Mouse (Mus musculus): Measurements from ENCODE around the gene Iqgap1. TPM values are rescaled to one million over a fixed set of nuclear protein-coding genes. Genes with fewer than 3 reads are reported as not detected.

Iqgap1 gene
- total and polyA plus RNA-seq, 3 experiments, result 33.5 to 35.8 (median 34.8) TPM

DNA sequence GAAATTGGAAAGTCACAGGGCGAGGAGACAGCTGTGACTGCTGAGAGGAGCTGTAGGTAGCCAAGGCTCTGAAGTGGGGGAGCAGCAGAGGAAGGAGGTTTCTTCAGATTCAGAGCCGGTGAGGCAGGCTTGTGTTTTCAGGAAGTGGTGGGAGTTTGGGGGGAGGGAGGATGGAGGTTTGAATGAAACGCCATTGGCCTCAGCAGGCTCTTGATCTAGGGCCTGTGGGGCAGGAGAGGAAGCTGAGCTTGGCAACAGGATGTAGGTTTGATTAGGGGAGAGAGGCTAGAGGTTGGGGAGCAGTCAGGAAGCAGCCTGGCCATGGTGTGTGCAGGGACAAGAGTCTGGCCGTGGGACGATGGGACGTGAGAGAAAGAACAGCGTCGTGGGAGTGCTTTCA, 39.1 kb upstream of the Iqgap1 start:
- H3K9ac ChIP-seq (ENCODE audit: low read depth, low read length), result no peak overlapping the region; the same call in 1 of the 2 replicates
- H3K4me3 ChIP-seq, result no peak overlapping the region
- DNase-seq, result peak; percentile 25 to 31
- H3K36me3 ChIP-seq (ENCODE audit: control insufficient read depth, insufficient read depth, low read length), result peaks cover 2% of the 10 kb centered on the region; the same call in 1 of the 2 replicates
- H3K4me1 ChIP-seq (ENCODE audit: control insufficient read depth, insufficient read depth, low read length), result peaks cover 13% of the 10 kb centered on the region
- intact Hi-C loops (cut with DNase I), result loop anchor here (5.0 kb wide), 1 partner anchor 127 kb away; the partner anchor contains the start of gene Zfp592
- H3K79me2 ChIP-seq (replicated peaks; ENCODE audit: control insufficient read depth, insufficient read depth, low read length), result 0 out of 2 replicates have a peak, but pooled peaks cover 1% of the 10 kb centered on the region
- H3K27ac ChIP-seq, result peak overlapping the region; percentile 57
- WGBS, result 23% methylated on average over 8 of the region's 8 CpGs
- no peaks in the 10 kb centered on the region for H3K27me3 ChIP-seq (ENCODE audit: control insufficient read depth, insufficient read depth, low read length)
- no peak for TF ChIP-seq CTCF (IDR thresholded peaks at IDR 0.05)
- no peak for TF ChIP-seq POLR2A (IDR thresholded peaks at IDR 0.05; ENCODE audit: insufficient read depth, low read depth, low read length)
- TF ChIP-seq EP300 (IDR thresholded peaks at IDR 0.05; ENCODE audit: insufficient read depth, low read depth, low read length), result no peak

DNA sequence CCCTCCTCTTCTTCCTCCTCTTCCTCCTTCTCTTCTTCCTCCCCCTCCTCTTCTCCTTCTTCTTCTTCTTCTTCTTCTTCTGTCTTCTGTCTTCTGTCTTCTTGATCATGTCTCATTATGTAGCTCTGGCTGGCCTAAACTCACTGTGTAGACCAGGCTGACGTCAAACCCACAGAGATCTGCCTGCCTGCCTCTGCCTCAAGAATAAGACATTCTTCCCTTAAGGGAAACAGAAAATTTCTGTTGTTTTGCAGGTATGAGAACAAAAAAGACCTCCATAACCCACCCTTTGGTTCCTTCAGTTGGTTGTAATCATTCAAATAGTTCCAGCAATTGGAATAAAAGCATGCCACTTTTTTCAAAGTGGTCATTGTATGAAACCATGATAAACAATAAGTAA, 38.4 kb upstream of the Iqgap1 start:
- peaks cover 2% of the 10 kb centered on the region; the same call in 1 of the 2 replicates for H3K36me3 ChIP-seq (ENCODE audit: control insufficient read depth, insufficient read depth, low read length)
- no peak for DNase-seq
- H3K4me3 ChIP-seq, result no peak overlapping the region
- intact Hi-C loops (cut with DNase I), result loop anchor here (5.0 kb wide), 1 partner anchor 128 kb away; the partner anchor contains the start of gene Zfp592
- H3K9ac ChIP-seq (ENCODE audit: low read depth, low read length), result no peak overlapping the region
- H3K27ac ChIP-seq, result peak overlapping the region; percentile 57; the same call in 1 of the 2 replicates
- TF ChIP-seq EP300 (IDR thresholded peaks at IDR 0.05; ENCODE audit: insufficient read depth, low read depth, low read length), result no peak
- no peak for TF ChIP-seq CTCF (IDR thresholded peaks at IDR 0.05)
- no peak for TF ChIP-seq POLR2A (IDR thresholded peaks at IDR 0.05; ENCODE audit: insufficient read depth, low read depth, low read length)
- 0 out of 2 replicates have a peak, but pooled peaks cover 1% of the 10 kb centered on the region for H3K79me2 ChIP-seq (replicated peaks; ENCODE audit: control insufficient read depth, insufficient read depth, low read length)
- no peaks in the 10 kb centered on the region for H3K27me3 ChIP-seq (ENCODE audit: control insufficient read depth, insufficient read depth, low read length)
- H3K4me1 ChIP-seq (ENCODE audit: control insufficient read depth, insufficient read depth, low read length), result peaks cover 13% of the 10 kb centered on the region
- WGBS, result 41% methylated on average over 1 of the region's 1 CpGs

DNA sequence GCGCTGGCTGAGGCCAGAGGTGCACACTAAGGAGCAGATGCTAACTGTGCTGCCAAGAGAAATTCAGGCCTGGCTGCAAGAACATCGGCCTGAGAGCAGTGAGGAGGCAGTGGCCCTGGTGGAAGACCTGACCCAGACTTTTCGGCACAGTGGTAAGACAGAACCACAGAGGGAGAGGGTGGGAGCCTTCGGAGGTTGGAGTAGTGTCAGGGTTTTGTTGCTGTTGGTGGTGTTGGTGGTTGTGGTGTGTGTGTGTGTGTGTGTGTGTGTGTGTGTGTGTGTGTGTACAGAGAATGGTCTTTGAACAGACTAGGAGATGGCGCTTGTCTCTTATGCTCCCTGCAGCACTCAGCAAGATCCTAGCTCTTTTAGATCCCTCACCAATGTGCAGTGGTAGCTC, 37.7 kb upstream of the Iqgap1 start:
- TF ChIP-seq EP300 (IDR thresholded peaks at IDR 0.05; ENCODE audit: insufficient read depth, low read depth, low read length) (no peak), CTCF (IDR thresholded peaks at IDR 0.05) (no peak), POLR2A (IDR thresholded peaks at IDR 0.05; ENCODE audit: insufficient read depth, low read depth, low read length) (no peak)
- Histone ChIP-seq H3K9ac (ENCODE audit: low read depth, low read length) (peak overlapping the region; percentile 43; the same call in 1 of the 2 replicates), H3K4me1 (ENCODE audit: control insufficient read depth, insufficient read depth, low read length) (peaks cover 13% of the 10 kb centered on the region)

DNA sequence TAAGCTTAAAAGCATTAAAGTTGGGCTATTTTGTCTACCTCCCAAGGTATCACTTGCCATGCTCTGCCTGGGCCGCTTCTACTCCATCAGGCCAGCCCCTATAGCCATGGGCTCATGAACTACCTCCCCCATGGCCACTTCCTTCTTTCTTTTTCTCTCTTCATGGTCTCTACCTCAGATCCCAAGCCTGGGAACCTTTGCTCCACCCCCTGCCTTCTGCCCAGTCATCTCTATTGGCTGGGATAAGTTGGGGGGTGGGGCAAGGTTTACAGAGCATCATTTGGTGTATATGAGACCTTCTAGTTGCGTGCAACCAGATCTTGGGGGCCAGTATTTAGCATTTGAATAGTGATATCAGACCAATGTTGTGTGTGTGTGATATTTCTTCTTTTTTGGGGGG, 36.7 kb upstream of the Iqgap1 start:
- peaks cover 13% of the 10 kb centered on the region for H3K4me1 ChIP-seq (ENCODE audit: control insufficient read depth, insufficient read depth, low read length)
- WGBS, result 87% methylated on average over 2 of the region's 2 CpGs

More for the DNA sequence above, 37.7 kb upstream of the Iqgap1 start:
- Histone ChIP-seq H3K4me3 (no peak overlapping the region), H3K27me3 (ENCODE audit: control insufficient read depth, insufficient read depth, low read length) (no peaks in the 10 kb centered on the region), H3K79me2 (replicated peaks; ENCODE audit: control insufficient read depth, insufficient read depth, low read length) (0 out of 2 replicates have a peak, but pooled peaks cover 1% of the 10 kb centered on the region), H3K27ac (no peak overlapping the region; the same call in 1 of the 2 replicates), H3K36me3 (ENCODE audit: control insufficient read depth, insufficient read depth, low read length) (peaks cover 2% of the 10 kb centered on the region; the same call in 1 of the 2 replicates)
- peak in 1 of 2 experiments; percentile 24 for DNase-seq
- WGBS, result 55% methylated on average over 5 of the region's 5 CpGs
- intact Hi-C loops (cut with DNase I), result loop anchor here (5.0 kb wide), 1 partner anchor 129 kb away; the partner anchor contains the start of gene Zfp592

DNA sequence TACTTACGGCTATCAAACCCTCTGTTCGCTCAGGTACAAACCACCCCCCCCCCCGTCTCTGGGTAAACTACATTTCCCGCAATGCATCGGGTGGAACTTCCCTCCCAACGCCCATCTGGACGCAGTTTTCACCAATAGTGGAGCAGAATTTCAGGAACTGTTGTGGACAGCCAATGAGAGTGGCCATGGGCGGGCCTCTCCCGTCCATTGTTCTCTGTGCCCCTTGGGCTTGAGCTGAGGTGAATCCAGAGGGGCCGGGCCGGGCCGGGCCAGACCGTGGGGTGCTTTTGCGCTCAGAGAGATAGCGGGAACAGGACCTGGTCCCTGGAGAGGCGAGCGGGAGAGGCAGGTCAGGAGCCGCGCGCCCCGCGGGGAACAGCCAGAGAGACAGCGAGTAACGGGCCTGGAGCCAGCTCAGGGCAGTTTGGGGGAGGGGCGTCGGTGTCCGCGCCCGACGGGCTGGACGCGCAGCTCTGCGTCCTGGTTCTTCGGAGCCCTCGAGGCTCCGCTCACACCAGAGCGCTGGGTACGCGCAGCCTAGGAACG, 35.0 kb upstream of the Iqgap1 start, which contains the start of gene Zscan2:
TSS of gene Zscan2 (plus strand) at position 192 of the 546 bp plus-strand sequence.
- H3K79me2 ChIP-seq (replicated peaks; ENCODE audit: control insufficient read depth, insufficient read depth, low read length), result 0 out of 2 replicates have a peak, but pooled peaks cover 1% of the 10 kb centered on the region
- DNase-seq, result peak; percentile 90 to 94
- H3K27me3 ChIP-seq (ENCODE audit: control insufficient read depth, insufficient read depth, low read length), result no peaks in the 10 kb centered on the region
- TF ChIP-seq POLR2A (IDR thresholded peaks at IDR 0.05; ENCODE audit: insufficient read depth, low read depth, low read length) (peak; percentile 70), EP300 (IDR thresholded peaks at IDR 0.05; ENCODE audit: insufficient read depth, low read depth, low read length) (no peak), CTCF (IDR thresholded peaks at IDR 0.05) (no peak)
- peak within 1 kb of the TSS; percentile 93 for H3K9ac ChIP-seq (ENCODE audit: low read depth, low read length)
- intact Hi-C loops (cut with DNase I), result loop anchor here (5.0 kb wide), 1 partner anchor 131 kb away; the partner anchor contains the start of gene Zfp592
- H3K4me1 ChIP-seq (ENCODE audit: control insufficient read depth, insufficient read depth, low read length), result peaks cover 13% of the 10 kb centered on the region
- H3K36me3 ChIP-seq (ENCODE audit: control insufficient read depth, insufficient read depth, low read length), result peaks cover 2% of the 10 kb centered on the region; the same call in 1 of the 2 replicates
- peak within 1 kb of the TSS; percentile 100 for H3K4me3 ChIP-seq
- peak within 1 kb of the TSS; percentile 91 for H3K27ac ChIP-seq
- WGBS, result under 1% methylated on average over 40 of the region's 40 CpGs

More for the DNA sequence above, 36.7 kb upstream of the Iqgap1 start:
- no peak overlapping the region for H3K27ac ChIP-seq
- intact Hi-C loops (cut with DNase I), result loop anchor here (5.0 kb wide), 1 partner anchor 130 kb away; the partner anchor contains the start of gene Zfp592
- no peaks in the 10 kb centered on the region for H3K27me3 ChIP-seq (ENCODE audit: control insufficient read depth, insufficient read depth, low read length)
- no peak for DNase-seq
- 0 out of 2 replicates have a peak, but pooled peaks cover 1% of the 10 kb centered on the region for H3K79me2 ChIP-seq (replicated peaks; ENCODE audit: control insufficient read depth, insufficient read depth, low read length)
- no peak for TF ChIP-seq CTCF (IDR thresholded peaks at IDR 0.05)
- TF ChIP-seq POLR2A (IDR thresholded peaks at IDR 0.05; ENCODE audit: insufficient read depth, low read depth, low read length), result no peak
- TF ChIP-seq EP300 (IDR thresholded peaks at IDR 0.05; ENCODE audit: insufficient read depth, low read depth, low read length), result no peak
- no peak overlapping the region for H3K9ac ChIP-seq (ENCODE audit: low read depth, low read length)
- no peak overlapping the region for H3K4me3 ChIP-seq
- H3K36me3 ChIP-seq (ENCODE audit: control insufficient read depth, insufficient read depth, low read length), result peaks cover 2% of the 10 kb centered on the region; the same call in 1 of the 2 replicates
